Mouse (Mus musculus) forebrain, embryonic 14.5 days (tissue): ENCODE data around the gene Ambra1. TPM values are rescaled to one million over a fixed set of nuclear protein-coding genes. Genes with fewer than 3 reads are reported as not detected.

Source experiments
- ATAC-seq: fragments of 200-750 bp; cut with Nextera tagmentation; 2 replicates; pipeline ENCODE4 v1.8.0; 2017; ENCODE audit warnings: mild to moderate bottlenecking, moderate library complexity
- DNase-seq: peaks from one replicate; pipeline ENCODE4 v3.0.0-alpha.2; 2015; ENCODE audit warnings: low spot score
- H3K27ac ChIP-seq: fragments of 300-500 bp; sonication (generic); 2 replicates; pipeline ENCODE4 v1.5.1; 2014; ENCODE audit warnings: low read depth, mild to moderate bottlenecking, control low read depth, low read length, moderate library complexity
- H3K27me3 ChIP-seq: fragments of 300-500 bp; sonication (generic); replicated peaks from 2 replicates; pipeline ENCODE4 v1.6.1; 2014; ENCODE audit warnings: low read length, control low read depth, mixed read lengths; ENCODE audit not compliant: control insufficient read depth, insufficient read depth
- H3K36me3 ChIP-seq: fragments of 300-500 bp; sonication (generic); 2 replicates; pipeline ENCODE4 v1.6.1; 2014; ENCODE audit warnings: low read length, control low read depth; ENCODE audit not compliant: control insufficient read depth, insufficient read depth
- H3K4me1 ChIP-seq: fragments of 300-500 bp; sonication (generic); 2 replicates; pipeline ENCODE4 v1.6.1; 2014; ENCODE audit warnings: antibody characterized with exemption, low read length, control low read depth; ENCODE audit not compliant: control insufficient read depth, insufficient read depth
- H3K4me2 ChIP-seq: fragments of 300-500 bp; sonication (generic); 2 replicates; pipeline ENCODE4 v1.6.1; 2014; ENCODE audit warnings: mild to moderate bottlenecking, control low read depth, low read length
- H3K4me3 ChIP-seq: fragments of 300-500 bp; sonication (generic); 2 replicates; pipeline ENCODE4 v1.5.1; 2014; ENCODE audit warnings: low read depth, low read length, control low read depth
- H3K9ac ChIP-seq: fragments of 300-500 bp; sonication (generic); 2 replicates; pipeline ENCODE4 v1.6.1; 2014; ENCODE audit warnings: mild to moderate bottlenecking, low read length, control low read depth, moderate library complexity
- H3K9me3 ChIP-seq: fragments of 300-500 bp; sonication (generic); replicated peaks from 2 replicates; pipeline ENCODE4 v1.6.1; 2016; ENCODE audit warnings: low read length, control low read depth, mixed read lengths; ENCODE audit not compliant: control insufficient read depth
- WGBS: fragments of 180-500 bp; shearing (Covaris S2); extraction: QIAGEN DNeasy Blood & Tissue Kit; methylation state at CpG from one replicate; pipeline ENCODE4 v1.1.7; 2014; 5-methylcytosine and 5-hydroxymethylcytosine counted together
- polyA plus RNA-seq: library from polyadenylated mRNA; unstranded; fragments of >200 nt; fragmentation: Nextera tagmentation; extraction: Ambion mirVana; gene quantifications from 2 replicates; pipeline ENCODE4 v1.2.1, GENCODE M21; 2014

Gene Ambra1
- polyA plus RNA-seq, 1 experiment from 2014 or later: 14.8 TPM

- Histone ChIP-seq H3K9me3 (no peaks in the 10 kb centered on the region), H3K27me3 (no peaks in the 10 kb centered on the region), H3K9ac (no peak overlapping the region), H3K4me2 (no peak overlapping the region), H3K36me3 (peaks cover 48% of the 10 kb centered on the region), H3K4me1 (peaks cover under 1% of the 10 kb centered on the region; the same call in 1 of the 2 replicates), H3K4me3 (no peak overlapping the region), H3K27ac (no peak overlapping the region)
- WGBS: 90% methylated on average over 15 of the region's 15 CpGs
- ATAC-seq: no peak
- DNase-seq: no peak
Measured at GRCm38 (mm10) chr2:91939303-91939935, 209.5 kb downstream of the Ambra1 start.

DNA sequence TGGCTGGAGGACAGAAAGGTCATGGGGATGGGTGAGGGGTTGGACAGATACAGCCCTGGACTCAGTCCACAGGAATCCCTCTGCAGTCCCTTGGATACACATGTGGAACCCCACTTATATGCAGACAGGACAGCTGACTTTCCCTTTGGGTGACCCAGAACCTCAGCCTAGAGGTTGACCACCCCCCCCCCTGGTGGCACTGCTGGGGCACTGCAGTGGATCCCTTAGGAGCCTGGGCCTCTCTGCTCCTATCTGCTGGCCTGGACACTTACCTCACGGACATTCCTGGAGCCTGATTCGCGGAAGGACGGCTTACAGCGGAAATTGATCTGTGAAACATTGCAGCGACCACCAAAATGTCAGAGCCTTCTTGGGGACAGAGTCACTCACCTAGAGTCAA, 212.4 kb downstream of the Ambra1 start:
- H3K27ac ChIP-seq: no peak overlapping the region
- no peak overlapping the region for H3K4me2 ChIP-seq
- no peak overlapping the region for H3K4me3 ChIP-seq
- ATAC-seq (no peak), DNase-seq (no peak)
- H3K36me3 ChIP-seq: peaks cover 29% of the 10 kb centered on the region
- no peaks in the 10 kb centered on the region for H3K27me3 ChIP-seq
- H3K4me1 ChIP-seq: peaks cover 7% of the 10 kb centered on the region; the same call in 1 of the 2 replicates
- WGBS: 69% methylated on average over 6 of the region's 6 CpGs
- H3K9ac ChIP-seq: no peak overlapping the region
- H3K9me3 ChIP-seq: no peaks in the 10 kb centered on the region

- Histone ChIP-seq H3K4me3 (no peak overlapping the region), H3K4me2 (no peak overlapping the region), H3K36me3 (peaks cover 9% of the 10 kb centered on the region), H3K4me1 (peaks cover 17% of the 10 kb centered on the region), H3K9me3 (no peaks in the 10 kb centered on the region), H3K9ac (no peak overlapping the region), H3K27me3 (no peaks in the 10 kb centered on the region), H3K27ac (no peak overlapping the region)
- peak; percentile 82 for DNase-seq
- 49% methylated on average over 13 of the region's 13 CpGs for WGBS
- ATAC-seq: peak; percentile 83
Measured at GRCm38 (mm10) chr2:91944170-91944950, 214.4 kb downstream of the Ambra1 start.

GRCm38 (mm10) chr2:91945483-91945882, 215.5 kb downstream of the Ambra1 start, which contains the start of gene Gm9821:
Gene Gm9821 (plus strand): TSS chr2:91945703.
- Histone ChIP-seq H3K27me3 (no peaks in the 10 kb centered on the region), H3K36me3 (0 out of 2 replicates have a peak, but pooled peaks cover 4% of the 10 kb centered on the region), H3K27ac (no peak within 1 kb of the TSS), H3K4me2 (no peak within 1 kb of the TSS), H3K9me3 (no peaks in the 10 kb centered on the region), H3K9ac (no peak within 1 kb of the TSS), H3K4me3 (no peak within 1 kb of the TSS), H3K4me1 (peaks cover 29% of the 10 kb centered on the region)
- no peak for DNase-seq
- ATAC-seq: no peak
- WGBS: 81% methylated on average over 18 of the region's 18 CpGs

DNA sequence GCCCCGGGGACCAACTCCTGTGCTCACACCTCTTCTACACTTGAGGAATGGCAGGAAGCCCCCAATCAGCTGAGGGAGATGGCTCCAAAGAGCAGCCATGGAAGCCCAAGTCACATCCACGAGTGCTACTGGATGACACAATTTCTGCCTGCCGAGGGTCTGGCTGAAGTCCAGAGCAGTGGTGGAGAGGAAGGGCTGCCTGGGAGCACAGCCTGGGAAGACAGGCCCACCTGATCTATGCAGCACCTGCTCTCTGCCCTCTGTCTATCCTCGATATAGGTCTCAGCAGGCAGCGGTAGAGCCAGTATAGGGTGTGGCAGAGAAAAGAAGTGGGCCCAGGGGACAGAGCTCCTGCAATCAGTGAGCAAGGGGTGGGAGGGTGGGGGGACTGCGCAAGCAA, 216.9 kb downstream of the Ambra1 start:
- Histone ChIP-seq H3K4me3 (no peak overlapping the region), H3K36me3 (0 out of 2 replicates have a peak, but pooled peaks cover 4% of the 10 kb centered on the region), H3K9ac (no peak overlapping the region), H3K4me2 (no peak overlapping the region), H3K27me3 (no peaks in the 10 kb centered on the region), H3K9me3 (no peaks in the 10 kb centered on the region), H3K27ac (no peak overlapping the region), H3K4me1 (peaks cover 33% of the 10 kb centered on the region)
- ATAC-seq (no peak), DNase-seq (no peak)
- 60% methylated on average over 6 of the region's 6 CpGs for WGBS

DNA sequence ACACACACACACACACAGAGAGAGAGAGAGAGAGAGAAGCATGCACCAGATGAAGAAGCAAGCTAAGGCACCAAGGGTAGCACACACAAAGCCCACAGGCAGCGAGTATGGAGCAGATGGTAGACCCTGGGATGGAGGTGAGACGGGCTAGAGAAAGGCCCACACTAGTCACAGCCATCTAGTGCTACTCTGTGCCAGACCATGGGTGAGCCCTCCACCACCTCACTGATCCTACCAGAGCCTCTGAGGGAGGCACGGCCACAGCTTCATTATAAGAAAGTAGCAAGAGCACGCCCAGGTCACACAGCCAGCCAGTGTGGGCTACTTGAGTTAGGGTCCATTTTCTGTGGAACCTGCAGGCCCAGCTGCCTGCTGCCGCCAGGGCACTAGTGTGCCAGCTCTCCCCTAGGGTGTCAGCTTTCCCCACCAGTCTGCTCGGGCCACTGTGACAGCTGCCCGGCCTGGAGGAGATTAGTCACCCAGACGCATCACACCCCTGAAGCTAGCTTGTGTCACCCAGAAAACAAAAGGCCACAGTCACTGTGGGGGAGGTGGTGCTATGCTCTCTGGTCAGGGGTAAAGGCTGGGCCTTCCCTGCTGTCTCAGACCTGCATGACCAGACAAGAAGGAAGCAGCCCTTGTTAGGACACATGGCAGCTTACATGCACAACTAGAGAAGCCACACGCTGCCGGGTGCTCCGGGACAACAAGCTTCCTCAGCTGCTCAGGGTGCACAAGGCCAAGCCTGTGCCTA, 217.6 kb downstream of the Ambra1 start:
- H3K9ac ChIP-seq: 0 out of 2 replicates have a peak overlapping the region, but pooled peaks have one; percentile 25
- H3K27ac ChIP-seq: peak overlapping the region; percentile 39
- no peaks in the 10 kb centered on the region for H3K36me3 ChIP-seq
- H3K4me3 ChIP-seq: no peak overlapping the region
- 46% methylated on average over 11 of the region's 11 CpGs for WGBS
- no peak for DNase-seq
- ATAC-seq: no peak
- no peaks in the 10 kb centered on the region for H3K27me3 ChIP-seq
- peaks cover 33% of the 10 kb centered on the region for H3K4me1 ChIP-seq
- no peak overlapping the region for H3K4me2 ChIP-seq
- H3K9me3 ChIP-seq: no peaks in the 10 kb centered on the region

DNA sequence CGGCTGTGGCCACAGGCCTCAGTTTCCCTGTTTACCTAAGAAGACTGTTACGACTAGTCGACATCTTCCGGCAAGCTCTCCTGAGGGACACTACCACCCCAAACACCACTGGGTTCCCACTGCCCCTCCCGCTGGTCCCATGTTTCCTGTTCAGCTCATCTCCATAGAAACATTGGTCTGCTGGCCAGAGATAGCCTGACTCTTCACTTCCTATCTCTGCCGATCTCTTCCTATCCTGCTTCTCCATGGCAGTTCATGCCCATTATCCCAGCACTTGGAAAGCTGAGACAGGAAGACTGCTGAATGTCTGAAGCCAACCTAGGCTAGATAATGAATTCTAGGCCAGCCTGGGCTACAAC, 218.2 kb downstream of the Ambra1 start:
- ATAC-seq (no peak), DNase-seq (no peak)
- Histone ChIP-seq H3K27ac (peak overlapping the region; percentile 39; the same call in 1 of the 2 replicates), H3K4me1 (peaks cover 33% of the 10 kb centered on the region), H3K27me3 (no peaks in the 10 kb centered on the region), H3K9me3 (no peaks in the 10 kb centered on the region), H3K4me2 (no peak overlapping the region), H3K9ac (no peak overlapping the region), H3K36me3 (no peaks in the 10 kb centered on the region), H3K4me3 (no peak overlapping the region)
- WGBS: 85% methylated on average over 6 of the region's 6 CpGs

DNA sequence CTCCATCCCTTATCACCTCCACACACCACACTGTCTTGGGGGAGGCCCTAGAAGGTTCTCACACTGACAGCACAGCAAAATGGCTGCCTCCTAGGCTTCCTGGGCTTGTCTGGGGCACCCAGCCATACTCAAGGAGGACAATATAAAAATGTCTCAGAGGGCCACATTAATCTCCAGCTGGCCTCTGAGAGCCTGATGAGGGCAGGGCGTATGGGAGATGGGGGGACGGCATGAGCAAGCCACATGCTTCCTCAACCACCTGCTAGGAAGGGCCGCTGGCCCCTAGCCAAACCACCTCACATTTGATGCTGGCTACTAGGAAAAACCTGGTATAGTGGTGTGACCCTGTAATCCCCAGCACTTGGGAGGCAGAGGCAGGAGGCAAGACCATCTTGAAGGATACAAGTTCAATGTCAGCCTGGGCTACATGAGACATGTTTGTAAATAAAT, 218.9 kb downstream of the Ambra1 start:
- Histone ChIP-seq H3K27ac (no peak overlapping the region; the same call in 1 of the 2 replicates), H3K27me3 (no peaks in the 10 kb centered on the region), H3K9ac (no peak overlapping the region), H3K4me3 (no peak overlapping the region), H3K36me3 (no peaks in the 10 kb centered on the region), H3K4me1 (peaks cover 33% of the 10 kb centered on the region), H3K9me3 (no peaks in the 10 kb centered on the region), H3K4me2 (no peak overlapping the region)
- DNase-seq: no peak
- no peak for ATAC-seq
- 68% methylated on average over 3 of the region's 3 CpGs for WGBS
